Mouse (Mus musculus) cerebellum, postnatal 14 days (tissue): ENCODE results near the gene Olfr700.
"Not testable (repeated sequence)": the region's sequence is repeated elsewhere in the genome, so short reads cannot be mapped to it uniquely, and the experiment has no call there.

Source experiments
- DNase-seq, 2 experiments: peaks; one replicate each; pipeline ENCODE4 v3.0.0; 2021; ENCODE audit warnings: mixed read lengths in 2 of 2

Olfr700 gene

GRCm38 (mm10) chr7:106808734-106809133, at the start of gene Olfr700:
Olfr700 (minus strand) TSS chr7:106808834.
- DNase-seq: no peak

- no peak for DNase-seq
These were observed 34.4 kb upstream of the Olfr700 start, which contains the start of gene Olfr703 for GRCm38 (mm10) chr7:106843060-106843459. Olfr703 (plus strand) TSS chr7:106843360.

GRCm38 (mm10) chr7:106833793-106834192, 25.2 kb upstream of the Olfr700 start, which contains the start of gene Olfr702:
Olfr702 (minus strand) TSS chr7:106833893.
- no peak for DNase-seq

GRCm38 (mm10) chr7:106818414-106818813, 9.8 kb upstream of the Olfr700 start:
- no peak for DNase-seq

GRCm38 (mm10) chr7:106815775-106816174, 7.1 kb upstream of the Olfr700 start:
- DNase-seq: no peak

- DNase-seq: no peak
These were observed 5.2 kb upstream of the Olfr700 start, which contains the start of gene Olfr701 for GRCm38 (mm10) chr7:106813829-106814228. Olfr701 (plus strand) TSS chr7:106814129.

- DNase-seq: no peak
These were observed 15.5 kb downstream of the Olfr700 start, which contains the start of gene Olfr699 for GRCm38 (mm10) chr7:106793098-106793497. Olfr699 (minus strand) TSS chr7:106793198.

GRCm38 (mm10) chr7:106788330-106788729, 20.3 kb downstream of the Olfr700 start:
- no peak for DNase-seq

GRCm38 (mm10) chr7:106761008-106761407, 47.6 kb downstream of the Olfr700 start:
- DNase-seq: not testable (repeated sequence)

- no peak for DNase-seq
These were observed 49.8 kb downstream of the Olfr700 start for GRCm38 (mm10) chr7:106758800-106759199.
